Mouse (Mus musculus) limb, embryonic 11.5 days (tissue): ENCODE data around the gene Tnfrsf26. TPM values are rescaled to one million over a fixed set of nuclear protein-coding genes. Genes with fewer than 3 reads are reported as not detected.

ENCODE experiments used
- ATAC-seq: fragments of 200-750 bp; cut with Nextera tagmentation; 2 replicates; pipeline ENCODE4 v1.8.0; 2017; ENCODE audit warnings: low read depth; ENCODE audit not compliant: insufficient number of reproducible peaks, low FRiP score, low TSS enrichment
- DNase-seq: peaks from one replicate; pipeline ENCODE4 v3.0.0-alpha.2; 2015; ENCODE audit warnings: low spot score
- H3K27ac ChIP-seq: fragments of 300-500 bp; sonication (generic); replicated peaks from 2 replicates; pipeline ENCODE4 v1.5.1; 2014; ENCODE audit warnings: low read depth, mild to moderate bottlenecking, low read length
- H3K27me3 ChIP-seq: fragments of 300-500 bp; sonication (generic); 2 replicates; pipeline ENCODE4 v1.6.1; 2014; ENCODE audit warnings: mild to moderate bottlenecking, low read length, mixed read lengths; ENCODE audit not compliant: control insufficient read depth, insufficient read depth
- H3K36me3 ChIP-seq: fragments of 300-500 bp; sonication (generic); 2 replicates; pipeline ENCODE4 v1.6.1; 2014; ENCODE audit warnings: mild to moderate bottlenecking, low read length, moderate library complexity, mixed read lengths; ENCODE audit not compliant: control insufficient read depth, insufficient read depth
- H3K4me1 ChIP-seq: fragments of 300-500 bp; sonication (generic); 2 replicates; pipeline ENCODE4 v1.6.1; 2014; ENCODE audit warnings: low read length, mixed read lengths; ENCODE audit not compliant: control insufficient read depth, insufficient read depth
- H3K4me2 ChIP-seq: fragments of 300-500 bp; sonication (generic); 2 replicates; pipeline ENCODE4 v1.6.1; 2014; ENCODE audit warnings: low read depth, mild to moderate bottlenecking, moderate library complexity; ENCODE audit not compliant: severe bottlenecking
- H3K4me3 ChIP-seq: fragments of 300-500 bp; sonication (generic); 2 replicates; pipeline ENCODE4 v1.5.1; 2014; ENCODE audit warnings: low read depth, low read length
- H3K9ac ChIP-seq: fragments of 300-500 bp; sonication (generic); 2 replicates; pipeline ENCODE4 v1.6.1; 2014; ENCODE audit warnings: mild to moderate bottlenecking, low read length
- H3K9me3 ChIP-seq: fragments of 300-500 bp; sonication (generic); 2 replicates; pipeline ENCODE4 v1.6.1; 2016; ENCODE audit warnings: low read length; ENCODE audit not compliant: control insufficient read depth
- WGBS: fragments of 180-500 bp; shearing (Covaris S2); extraction: QIAGEN DNeasy Blood & Tissue Kit; methylation state at CpG from one replicate; pipeline ENCODE4 v1.1.7; 2014; 5-methylcytosine and 5-hydroxymethylcytosine counted together
- polyA plus RNA-seq: library from polyadenylated mRNA; unstranded; fragments of >200 nt; fragmentation: Nextera tagmentation; extraction: Ambion mirVana; gene quantifications from 2 replicates; pipeline ENCODE4 v1.2.1, GENCODE M21; 2014

Tnfrsf26 gene
- polyA plus RNA-seq, 1 experiment from 2014 or later, result 0.05 TPM

- 56% methylated on average over 3 of the region's 3 CpGs for WGBS
- no peak for ATAC-seq
- no peaks in the 10 kb centered on the region for H3K27me3 ChIP-seq
- no peak overlapping the region for H3K4me3 ChIP-seq
- no peak for DNase-seq
- H3K4me1 ChIP-seq, result no peaks in the 10 kb centered on the region
- H3K9ac ChIP-seq, result no peak overlapping the region
- H3K9me3 ChIP-seq, result no peaks in the 10 kb centered on the region
- H3K36me3 ChIP-seq, result no peaks in the 10 kb centered on the region
- H3K4me2 ChIP-seq, result no peak overlapping the region
- H3K27ac ChIP-seq, result no peak overlapping the region
Observed at GRCm38 (mm10) chr7:143612215-143612614, 16.3 kb downstream of the Tnfrsf26 start.

GRCm38 (mm10) chr7:143605321-143605720 lies 23.2 kb downstream of the Tnfrsf26 start:
- DNase-seq (no peak), ATAC-seq (no peak)
- H3K4me3 ChIP-seq, result no peak overlapping the region
- WGBS, result 91% methylated on average over 3 of the region's 3 CpGs
- no peak overlapping the region for H3K9ac ChIP-seq
- H3K27ac ChIP-seq, result no peak overlapping the region
- H3K4me1 ChIP-seq, result no peaks in the 10 kb centered on the region
- H3K9me3 ChIP-seq, result no peaks in the 10 kb centered on the region
- H3K4me2 ChIP-seq, result no peak overlapping the region
- H3K36me3 ChIP-seq, result no peaks in the 10 kb centered on the region
- H3K27me3 ChIP-seq, result no peaks in the 10 kb centered on the region

GRCm38 (mm10) chr7:143604889-143605288 lies 23.6 kb downstream of the Tnfrsf26 start:
- Histone ChIP-seq H3K4me2 (no peak overlapping the region), H3K27me3 (no peaks in the 10 kb centered on the region), H3K9me3 (no peaks in the 10 kb centered on the region), H3K36me3 (no peaks in the 10 kb centered on the region), H3K27ac (no peak overlapping the region), H3K4me3 (no peak overlapping the region), H3K9ac (no peak overlapping the region), H3K4me1 (no peaks in the 10 kb centered on the region)
- WGBS, result 71% methylated on average over 2 of the region's 2 CpGs
- DNase-seq (no peak), ATAC-seq (no peak)

- ATAC-seq, result no peak
- Histone ChIP-seq H3K4me3 (no peak overlapping the region), H3K36me3 (no peaks in the 10 kb centered on the region), H3K27ac (no peak overlapping the region), H3K4me2 (no peak overlapping the region), H3K4me1 (0 out of 2 replicates have a peak, but pooled peaks cover 4% of the 10 kb centered on the region), H3K27me3 (no peaks in the 10 kb centered on the region), H3K9me3 (no peaks in the 10 kb centered on the region), H3K9ac (no peak overlapping the region)
- WGBS, result 78% methylated on average over 2 of the region's 2 CpGs
- DNase-seq, result no peak
Observed at GRCm38 (mm10) chr7:143601705-143602104, 26.8 kb downstream of the Tnfrsf26 start.

GRCm38 (mm10) chr7:143600231-143600740 lies 28.2 kb downstream of the Tnfrsf26 start:
- Histone ChIP-seq H3K4me1 (0 out of 2 replicates have a peak, but pooled peaks cover 4% of the 10 kb centered on the region), H3K9me3 (no peaks in the 10 kb centered on the region), H3K36me3 (no peaks in the 10 kb centered on the region; the same call in 1 of the 2 replicates), H3K4me3 (peak overlapping the region; percentile 63), H3K27me3 (no peaks in the 10 kb centered on the region), H3K9ac (no peak overlapping the region), H3K4me2 (peak overlapping the region; percentile 96; the same call in 1 of the 2 replicates), H3K27ac (no peak overlapping the region)
- DNase-seq (no peak), ATAC-seq (0 out of 2 replicates have a peak, but pooled peaks have one; percentile 8)
- 9% methylated on average over 15 of the region's 15 CpGs for WGBS

GRCm38 (mm10) chr7:143599428-143600230 lies 28.9 kb downstream of the Tnfrsf26 start, which contains the start of gene Cars:
Gene Cars (minus strand): TSS chr7:143600090.
- Histone ChIP-seq H3K9me3 (no peaks in the 10 kb centered on the region), H3K36me3 (no peaks in the 10 kb centered on the region; the same call in 1 of the 2 replicates), H3K27me3 (no peaks in the 10 kb centered on the region), H3K4me3 (peak within 1 kb of the TSS; percentile 63), H3K9ac (peak within 1 kb of the TSS; percentile 74), H3K4me2 (peak within 1 kb of the TSS; percentile 96), H3K4me1 (0 out of 2 replicates have a peak, but pooled peaks cover 4% of the 10 kb centered on the region), H3K27ac (no peak within 1 kb of the TSS)
- ATAC-seq (peak; percentile 97), DNase-seq (peak; percentile 95)
- 3% methylated on average over 35 of the region's 35 CpGs for WGBS

GRCm38 (mm10) chr7:143594865-143595264 lies 33.7 kb downstream of the Tnfrsf26 start:
- H3K4me1 ChIP-seq, result 0 out of 2 replicates have a peak, but pooled peaks cover 4% of the 10 kb centered on the region
- H3K36me3 ChIP-seq, result peaks cover 8% of the 10 kb centered on the region
- WGBS, result 58% methylated on average over 5 of the region's 5 CpGs
- H3K9ac ChIP-seq, result no peak overlapping the region
- H3K4me2 ChIP-seq, result no peak overlapping the region
- ATAC-seq, result no peak
- no peaks in the 10 kb centered on the region for H3K27me3 ChIP-seq
- no peaks in the 10 kb centered on the region for H3K9me3 ChIP-seq
- no peak for DNase-seq
- no peak overlapping the region for H3K4me3 ChIP-seq
- no peak overlapping the region for H3K27ac ChIP-seq

- WGBS, result 87% methylated on average over 10 of the region's 10 CpGs
- H3K9ac ChIP-seq, result no peak overlapping the region
- DNase-seq (no peak), ATAC-seq (no peak)
- H3K36me3 ChIP-seq, result peaks cover 12% of the 10 kb centered on the region
- H3K4me2 ChIP-seq, result no peak overlapping the region
- no peaks in the 10 kb centered on the region for H3K27me3 ChIP-seq
- H3K9me3 ChIP-seq, result no peaks in the 10 kb centered on the region
- H3K4me1 ChIP-seq, result no peaks in the 10 kb centered on the region
- H3K4me3 ChIP-seq, result no peak overlapping the region
- H3K27ac ChIP-seq, result no peak overlapping the region
Observed at GRCm38 (mm10) chr7:143592255-143592654, 36.3 kb downstream of the Tnfrsf26 start.
